Mouse (Mus musculus): Measurements from ENCODE around the gene Prkch. TPM values are rescaled to one million over a fixed set of nuclear protein-coding genes. Genes with fewer than 3 reads are reported as not detected.

Gene Prkch
- total RNA-seq, 2 experiments from 2014 or later: 19.1 to 19.5 TPM

- no peak for DNase-seq
- intact Hi-C loops (cut with DNase I): no loop called here
Measured at GRCm38 (mm10) chr12:73730603-73731002, 146.0 kb downstream of the Prkch start.

- DNase-seq: no peak
- intact Hi-C loops (cut with DNase I): no loop called here
Measured at GRCm38 (mm10) chr12:73731093-73731492, 146.5 kb downstream of the Prkch start.

GRCm38 (mm10) chr12:73731848-73732540 is 147.4 kb downstream of the Prkch start:
- DNase-seq: no peak
- intact Hi-C loops (cut with DNase I): no loop called here

- no peak for DNase-seq
- intact Hi-C loops (cut with DNase I): no loop called here
Measured at GRCm38 (mm10) chr12:73732862-73733261, 148.3 kb downstream of the Prkch start.

- intact Hi-C loops (cut with DNase I): no loop called here
- no peak for DNase-seq
Measured at GRCm38 (mm10) chr12:73736931-73737330, 152.3 kb downstream of the Prkch start.

- DNase-seq: peak; percentile 23 to 27
Measured at GRCm38 (mm10) chr12:73739611-73740219, 155.1 kb downstream of the Prkch start.

GRCm38 (mm10) chr12:73742577-73742976 is 158.0 kb downstream of the Prkch start:
- intact Hi-C loops (cut with DNase I): no loop called here
- DNase-seq: no peak

More at GRCm38 (mm10) chr12:73739611-73740219, 155.1 kb downstream of the Prkch start:
- intact Hi-C loops (cut with DNase I): no loop called here

GRCm38 (mm10) chr12:73743087-73743486 is 158.5 kb downstream of the Prkch start:
- intact Hi-C loops (cut with DNase I): no loop called here
- no peak for DNase-seq

- intact Hi-C loops (cut with DNase I): no loop called here
- no peak for DNase-seq
Measured at GRCm38 (mm10) chr12:73746072-73746471, 161.5 kb downstream of the Prkch start.

- DNase-seq: no peak
- intact Hi-C loops (cut with DNase I): no loop called here
Measured at GRCm38 (mm10) chr12:73748373-73748772, 163.8 kb downstream of the Prkch start.

GRCm38 (mm10) chr12:73754476-73755150 is 170.0 kb downstream of the Prkch start:
- no peak for DNase-seq
- intact Hi-C loops (cut with DNase I): no loop called here

- no peak for DNase-seq
Measured at GRCm38 (mm10) chr12:73755646-73756045, 171.1 kb downstream of the Prkch start.

GRCm38 (mm10) chr12:73756527-73756926 is 171.9 kb downstream of the Prkch start:
- no peak for DNase-seq
- intact Hi-C loops (cut with DNase I): no loop called here

More at GRCm38 (mm10) chr12:73755646-73756045, 171.1 kb downstream of the Prkch start:
- intact Hi-C loops (cut with DNase I): no loop called here

GRCm38 (mm10) chr12:73762001-73762400 is 177.4 kb downstream of the Prkch start:
- intact Hi-C loops (cut with DNase I): no loop called here
- DNase-seq: no peak

- intact Hi-C loops (cut with DNase I): no loop called here
- no peak for DNase-seq
Measured at GRCm38 (mm10) chr12:73762762-73763161, 178.2 kb downstream of the Prkch start.

GRCm38 (mm10) chr12:73764649-73765525 is 180.3 kb downstream of the Prkch start:
- intact Hi-C loops (cut with DNase I): loop anchor here (5.0 kb wide), 1 partner anchor 43 kb away; no protein-coding TSS in a partner anchor
- peak in 1 of 2 experiments; percentile 39 for DNase-seq

- DNase-seq: peak in 1 of 2 experiments; percentile 36
- intact Hi-C loops (cut with DNase I): loop anchor here (5.0 kb wide), 1 partner anchor 44 kb away; no protein-coding TSS in a partner anchor
Measured at GRCm38 (mm10) chr12:73766152-73766551, 181.6 kb downstream of the Prkch start.

- DNase-seq: no peak
- intact Hi-C loops (cut with DNase I): loop anchor here (5.0 kb wide), 1 partner anchor 46 kb away; no protein-coding TSS in a partner anchor
Measured at GRCm38 (mm10) chr12:73768788-73769187, 184.2 kb downstream of the Prkch start.

GRCm38 (mm10) chr12:73769536-73769935 is 184.9 kb downstream of the Prkch start:
- intact Hi-C loops (cut with DNase I): loop anchor here (5.0 kb wide), 1 partner anchor 47 kb away; no protein-coding TSS in a partner anchor
- DNase-seq: peak; percentile 40 to 43

GRCm38 (mm10) chr12:73770771-73771170 is 186.2 kb downstream of the Prkch start:
- intact Hi-C loops (cut with DNase I): no loop called here
- DNase-seq: no peak

Measured in heart, postnatal 36 days (tissue).